Comparison of ENCODE assay signal across 20 mouse cellular contexts in the genomic region with DNA sequence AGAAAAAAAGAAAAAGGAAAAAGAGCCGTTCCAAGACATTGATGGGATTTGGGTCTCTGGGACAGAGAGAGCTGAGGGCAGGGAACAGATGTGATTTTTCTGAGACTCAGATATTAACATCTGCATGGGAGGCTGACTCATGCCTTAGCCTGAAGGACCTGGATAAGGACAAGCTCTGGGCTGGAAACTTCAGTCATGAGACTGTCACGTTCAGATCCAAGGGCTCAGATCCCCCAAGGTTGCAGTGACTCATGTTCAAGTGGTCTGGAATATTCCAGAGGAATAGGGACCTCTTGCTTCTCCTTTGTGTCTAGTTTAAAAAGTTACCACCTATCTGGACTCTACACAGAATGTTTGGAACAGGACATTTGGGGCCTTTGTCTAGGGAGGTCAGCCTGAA.
A peak's percentile ranks its signal among the peaks of the same experiment; 100 is the strongest.
DNase-seq lines count a peak whose midpoint lies in the region; ATAC-seq and TF ChIP-seq lines count a peak whose summit lies in the region.
"Had no signal": no experiment of that assay in that cellular context is flagged by ENCODE, and none has a peak within 500 bp of the region (broad histone marks: within the 10 kb centered on the region; RNA-seq: fewer than 3 reads in every experiment).

No protein-coding gene starts in this region.

- DNase-seq in gastrocnemius, postnatal 25 days = peak; percentile 44
- no peak for DNase-seq in gastrocnemius, postnatal 36 days
- DNase-seq in Patski (ENCODE audit: low read depth, low spot score) = peak; percentile 37
- DNase-seq in adrenal gland, postnatal 25 days = peak; percentile 32
- DNase-seq in heart, postnatal 36 days = peak; percentile 11 to 15
- no peak for DNase-seq in left cerebral cortex, adult 2 months (ENCODE audit: extremely low spot score in 1 of 2, low spot score in 2 of 2)
- DNase-seq: cerebellum, adult 2 months; kidney, adult 11 months; kidney, postnatal 14 days; thymus, postnatal 4 days had no signal

- intact Hi-C loops in gastrocnemius, postnatal 36 days (cut with DNase I) = no loop called here
- intact Hi-C loops in heart, postnatal 36 days (cut with DNase I) = no loop called here
- intact Hi-C loops in left cerebral cortex, adult 2 months (cut with DNase I) = no loop called here

- H3K27ac ChIP-seq in left cerebral cortex, adult 2 months = no peak overlapping the region
- H3K27ac ChIP-seq: embryonic facial prominence, embryonic 13.5 days; forebrain, embryonic 10.5 days; heart, embryonic 15.5 days; hindbrain, postnatal 0 days; limb, embryonic 12.5 days; liver, embryonic 15.5 days; midbrain, embryonic 13.5 days had no signal

- POLR2A ChIA-PET in Patski (lab: Charles Lee) = no interaction called here

- ATAC-seq in Patski = no peak
- no peak for ATAC-seq in monocyte, adult 5-6 weeks (replicated peaks; ENCODE audit: insufficient number of reproducible peaks, low FRiP score, low TSS enrichment, poor library complexity, severe bottlenecking)
- ATAC-seq: hindbrain, postnatal 0 days; lung, postnatal 0 days; midbrain, embryonic 13.5 days had no signal

- no peak for TF ChIP-seq CTCF in Patski (IDR thresholded peaks at IDR 0.05)
- TF ChIP-seq CTCF in left cerebral cortex, adult 2 months (IDR thresholded peaks at IDR 0.05) = no peak

- H3K27me3 ChIP-seq in Patski = no peaks in the 10 kb centered on the region
- H3K27me3 ChIP-seq: embryonic facial prominence, embryonic 13.5 days; heart, embryonic 15.5 days; limb, embryonic 12.5 days; liver, embryonic 15.5 days; midbrain, embryonic 13.5 days had no signal

- in situ Hi-C loops in Patski (cut with MboI; ENCODE audit: low pct_unique_long_range_greater_than_20kb) = no loop called here

- no peak overlapping the region for H3K4me3 ChIP-seq in left cerebral cortex, adult 2 months
- H3K4me3 ChIP-seq: embryonic facial prominence, embryonic 13.5 days; forebrain, embryonic 10.5 days; heart, embryonic 15.5 days; limb, embryonic 12.5 days; liver, embryonic 15.5 days; midbrain, embryonic 13.5 days; myocyte had no signal

- CTCF ChIA-PET in Patski (lab: Charles Lee) = no interaction called here

Comparison
In these comparisons a context has a peak if more than half of its experiments do, and no peak if none do; other contexts are left out.
1. DNase-seq: peak in gastrocnemius, postnatal 25 days (single experiment), Patski (single experiment), adrenal gland, postnatal 25 days (single experiment) and heart, postnatal 36 days (2 of 2); none in gastrocnemius, postnatal 36 days (0 of 2) and left cerebral cortex, adult 2 months (0 of 2).